Mouse (Mus musculus): ENCODE data around the gene 2200002D01Rik.

Gene 2200002D01Rik

DNA sequence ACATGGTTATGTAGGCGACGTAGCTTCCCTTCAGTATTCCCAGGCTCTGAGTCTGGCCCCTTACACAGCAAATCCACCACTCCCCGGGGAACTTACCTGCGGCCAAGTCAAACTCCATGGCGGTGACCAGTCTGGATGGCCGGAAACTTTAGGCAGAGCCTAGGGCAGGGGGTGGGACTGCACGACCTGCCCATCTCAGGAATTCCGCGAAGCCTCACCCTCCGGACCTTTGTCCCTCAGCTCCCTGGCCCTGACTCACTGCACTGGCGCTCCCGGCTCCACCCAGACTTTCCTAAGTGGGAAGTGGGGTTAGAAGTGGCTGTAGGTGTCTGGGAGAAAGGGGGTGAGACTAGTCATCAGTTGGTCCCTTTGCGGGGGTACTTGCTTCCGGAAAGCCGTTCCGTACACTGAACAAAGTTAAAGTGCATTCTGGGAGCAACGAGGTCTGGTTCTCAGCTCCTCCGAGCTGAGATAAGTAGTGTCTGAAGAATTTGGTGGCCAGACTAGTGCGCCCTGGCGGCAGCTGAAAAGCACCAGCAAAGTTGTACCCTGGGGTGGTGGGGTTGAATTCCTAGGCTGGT, at the start of gene 2200002D01Rik:
Gene 2200002D01Rik (minus strand): TSS at position 206 of the 581 bp plus-strand sequence.
- peak; percentile 53 for DNase-seq (ENCODE audit: low spot score)

DNA sequence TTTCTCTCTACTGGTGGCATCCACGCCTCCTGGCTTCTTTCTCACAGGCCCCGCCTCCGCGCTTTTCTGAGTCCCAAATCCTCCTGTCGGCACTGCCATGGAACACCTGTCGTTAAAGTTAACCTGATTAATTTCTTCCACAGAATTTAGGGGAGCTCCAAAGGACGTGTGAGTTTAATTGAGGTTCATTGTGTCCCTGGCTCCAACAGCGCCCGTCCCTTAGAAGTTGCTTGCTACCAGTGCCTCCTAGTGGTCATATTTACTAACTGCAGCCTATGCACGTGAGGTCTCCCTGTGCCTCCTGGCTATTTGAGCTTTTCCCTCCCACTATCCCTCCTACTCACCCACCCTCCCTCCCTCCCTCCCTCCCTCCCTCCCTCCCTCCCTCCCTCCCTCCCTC, 48.7 kb upstream of the 2200002D01Rik start:
- peak; percentile 83 for DNase-seq (ENCODE audit: low spot score)

DNA sequence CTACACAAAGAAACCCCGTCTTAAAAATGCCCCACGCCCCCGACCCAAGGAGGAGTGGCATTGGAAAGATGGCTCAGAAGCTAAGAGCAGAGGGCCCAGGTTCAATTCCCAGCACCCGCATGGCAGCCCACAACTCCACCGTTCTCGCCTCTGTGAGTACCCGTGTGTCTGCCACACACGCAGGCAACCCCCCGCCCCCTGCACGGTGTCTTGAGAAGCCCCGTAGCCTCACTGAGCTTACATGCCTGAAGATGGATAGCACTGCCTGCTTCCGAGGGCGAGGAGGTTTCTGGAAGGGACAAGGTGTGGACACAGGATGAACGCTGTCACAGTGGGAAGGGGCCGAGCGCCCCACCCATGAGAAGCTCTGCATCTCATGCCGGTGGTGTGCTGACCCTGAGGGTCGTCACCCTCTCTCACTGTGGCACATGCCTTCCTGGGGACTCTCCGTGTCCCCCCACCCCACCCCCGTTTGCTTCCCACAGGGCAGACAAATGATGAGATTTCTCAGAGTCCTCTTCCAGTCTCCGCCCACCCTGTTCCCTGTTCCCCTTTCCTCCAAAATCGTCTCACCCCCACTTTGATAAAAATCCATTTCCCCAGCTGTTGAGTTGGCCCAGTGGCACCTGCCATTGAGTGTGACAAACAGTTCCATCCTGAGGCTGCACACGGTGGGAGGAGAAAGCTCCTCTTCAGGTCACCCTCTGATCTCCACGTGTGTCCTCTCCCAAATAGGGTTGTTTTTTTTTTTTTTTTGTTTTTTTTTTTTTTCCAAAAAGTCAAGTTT, 47.8 kb upstream of the 2200002D01Rik start:
- no peak for DNase-seq (ENCODE audit: low spot score)

DNA sequence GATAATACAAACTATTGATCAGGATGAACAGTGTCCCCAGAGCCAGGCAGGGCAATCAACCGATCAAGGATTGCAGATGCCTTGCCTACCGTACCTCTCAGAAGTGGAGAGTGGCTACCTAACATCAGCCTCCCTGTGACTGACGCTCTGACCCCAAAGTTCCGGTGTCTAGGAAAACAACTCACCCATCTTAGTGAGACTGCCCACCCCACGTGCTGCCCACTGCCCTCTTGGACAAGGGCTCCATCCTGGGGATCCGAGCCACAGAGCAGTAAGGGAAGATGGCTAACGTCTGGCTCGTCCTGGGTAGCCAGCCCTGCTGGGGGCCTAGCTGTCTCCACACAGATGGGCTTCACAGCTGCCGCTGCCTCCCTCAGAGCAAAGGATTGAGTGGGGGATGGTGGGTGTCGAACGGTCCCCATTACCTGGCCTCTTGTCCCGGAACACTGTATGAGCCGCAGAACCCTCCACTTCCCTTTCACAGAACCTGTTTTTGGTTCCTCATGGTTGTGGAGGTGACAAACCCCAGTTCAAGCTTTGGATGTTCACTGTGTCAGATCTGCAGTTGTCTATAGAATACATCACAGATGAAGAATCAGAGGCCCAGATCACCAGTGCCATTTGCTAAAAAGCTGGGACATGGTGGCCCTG, 46.0 kb upstream of the 2200002D01Rik start:
- DNase-seq (ENCODE audit: low spot score): no peak

DNA sequence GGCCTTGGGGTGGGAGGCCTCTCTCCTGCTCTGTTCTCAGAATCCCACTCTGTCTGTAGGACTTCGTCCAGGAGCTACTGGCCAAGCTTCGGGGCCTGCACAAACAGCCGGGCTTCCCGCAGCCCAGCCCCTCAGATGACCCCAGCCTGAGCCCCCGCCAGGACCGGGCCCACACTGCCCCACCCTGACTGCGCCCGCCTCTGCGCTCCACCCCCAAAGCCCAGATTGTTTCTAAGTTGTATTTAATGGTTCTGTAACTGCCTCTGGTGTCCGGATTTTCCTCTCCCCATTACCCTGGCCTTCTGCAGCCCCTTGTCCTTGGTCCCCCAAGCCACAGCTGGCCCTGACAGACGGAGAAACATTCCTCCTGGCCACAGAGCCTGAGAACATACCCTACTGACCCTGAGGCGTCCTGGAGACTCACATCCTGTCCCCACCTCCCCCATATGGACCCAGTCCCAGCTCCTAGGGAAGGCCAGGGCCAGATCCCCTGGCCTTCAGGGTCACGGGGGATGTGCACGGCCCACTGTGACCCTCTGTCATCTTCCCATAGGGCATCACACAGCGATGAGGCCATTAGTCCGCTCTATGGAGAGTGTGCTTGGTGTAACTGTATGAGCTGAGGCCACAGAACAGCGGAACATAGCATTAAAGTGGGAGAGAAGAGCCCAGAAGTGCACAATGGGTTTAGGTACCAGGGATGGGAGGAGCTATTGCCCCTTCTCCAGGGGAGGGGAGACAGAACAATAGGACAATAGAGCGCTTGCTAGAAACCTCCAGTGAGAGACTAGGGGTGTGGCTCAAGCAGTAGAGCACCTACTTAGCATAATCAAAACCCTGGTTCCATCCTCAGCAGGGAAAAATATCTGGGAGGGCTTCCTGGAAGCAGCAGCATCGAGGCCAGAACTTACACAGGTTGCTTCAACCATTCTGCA, 45.1 kb upstream of the 2200002D01Rik start:
- peak; percentile 71 for DNase-seq (ENCODE audit: low spot score)

DNA sequence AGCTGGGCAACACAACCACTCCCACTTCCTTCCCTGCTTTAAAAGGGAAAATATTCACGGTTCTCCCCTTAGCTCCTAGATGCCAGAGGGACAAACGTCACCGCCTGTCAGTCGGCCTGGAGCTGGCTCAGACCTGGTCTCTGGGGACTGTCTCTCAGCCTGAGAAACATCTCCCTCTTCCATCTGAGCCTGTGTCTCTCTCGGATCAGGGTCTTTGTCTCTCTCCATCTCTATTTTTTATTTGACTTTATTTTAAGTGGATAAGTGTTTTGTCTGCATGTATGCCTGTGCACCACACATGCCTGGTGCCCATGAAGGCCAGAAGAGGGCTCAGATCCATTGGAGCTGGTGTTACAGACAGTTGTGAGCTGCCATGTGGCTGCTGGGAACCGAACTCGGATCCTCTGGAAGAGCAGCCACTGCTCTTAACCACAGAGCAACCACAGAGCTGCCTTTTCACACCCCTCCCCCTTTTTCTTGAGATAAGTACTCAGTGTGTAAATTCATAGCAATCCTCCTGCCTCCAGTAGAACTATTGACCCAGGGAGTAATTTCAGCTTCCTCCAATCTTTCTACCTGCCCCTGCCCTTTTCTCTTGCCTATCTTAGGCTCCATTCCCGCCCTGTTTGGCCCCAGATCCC, 44.3 kb upstream of the 2200002D01Rik start:
- DNase-seq (ENCODE audit: low spot score): peak; percentile 44

DNA sequence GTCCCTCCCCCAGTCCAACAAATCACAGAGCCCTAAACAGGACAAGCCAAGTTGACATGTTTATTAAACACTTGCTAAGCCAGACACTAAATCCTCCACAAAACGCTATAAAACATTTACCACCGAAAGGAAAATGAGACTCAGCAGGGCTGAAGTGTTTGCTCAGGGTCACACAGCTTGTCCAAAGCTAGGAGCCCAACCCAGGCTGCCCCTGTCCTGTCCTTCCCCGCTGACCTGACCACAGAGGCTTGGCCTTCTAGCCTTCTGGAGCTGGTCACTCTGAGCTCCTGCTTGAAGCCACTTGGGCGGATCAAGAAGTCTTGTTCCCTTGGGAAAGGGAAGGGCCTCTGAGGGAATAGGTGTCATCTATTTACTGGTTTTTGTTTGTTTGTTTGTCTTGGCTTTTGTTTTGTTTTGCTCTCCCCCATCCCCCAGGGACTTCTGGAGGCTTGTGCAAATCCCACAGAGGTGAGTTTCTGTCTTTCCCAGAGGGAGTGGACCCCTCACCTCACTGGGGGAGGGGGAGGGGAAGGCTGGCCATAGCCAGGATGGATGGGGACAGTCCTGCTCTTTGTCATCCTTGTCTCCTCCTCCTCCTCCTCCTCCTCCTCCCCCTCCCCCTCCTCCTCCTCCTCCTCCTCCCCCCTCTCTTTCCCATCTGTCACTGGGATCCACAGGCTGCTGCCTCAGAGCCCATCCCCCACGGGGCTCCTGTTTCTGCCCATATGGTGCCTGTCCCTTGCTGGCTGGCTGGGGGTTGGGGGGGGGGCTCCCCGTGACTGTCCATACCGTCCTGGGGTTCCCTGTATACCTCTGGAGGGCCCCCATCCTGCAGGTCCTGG, 43.6 kb upstream of the 2200002D01Rik start:
- no peak for DNase-seq (ENCODE audit: low spot score)

DNA sequence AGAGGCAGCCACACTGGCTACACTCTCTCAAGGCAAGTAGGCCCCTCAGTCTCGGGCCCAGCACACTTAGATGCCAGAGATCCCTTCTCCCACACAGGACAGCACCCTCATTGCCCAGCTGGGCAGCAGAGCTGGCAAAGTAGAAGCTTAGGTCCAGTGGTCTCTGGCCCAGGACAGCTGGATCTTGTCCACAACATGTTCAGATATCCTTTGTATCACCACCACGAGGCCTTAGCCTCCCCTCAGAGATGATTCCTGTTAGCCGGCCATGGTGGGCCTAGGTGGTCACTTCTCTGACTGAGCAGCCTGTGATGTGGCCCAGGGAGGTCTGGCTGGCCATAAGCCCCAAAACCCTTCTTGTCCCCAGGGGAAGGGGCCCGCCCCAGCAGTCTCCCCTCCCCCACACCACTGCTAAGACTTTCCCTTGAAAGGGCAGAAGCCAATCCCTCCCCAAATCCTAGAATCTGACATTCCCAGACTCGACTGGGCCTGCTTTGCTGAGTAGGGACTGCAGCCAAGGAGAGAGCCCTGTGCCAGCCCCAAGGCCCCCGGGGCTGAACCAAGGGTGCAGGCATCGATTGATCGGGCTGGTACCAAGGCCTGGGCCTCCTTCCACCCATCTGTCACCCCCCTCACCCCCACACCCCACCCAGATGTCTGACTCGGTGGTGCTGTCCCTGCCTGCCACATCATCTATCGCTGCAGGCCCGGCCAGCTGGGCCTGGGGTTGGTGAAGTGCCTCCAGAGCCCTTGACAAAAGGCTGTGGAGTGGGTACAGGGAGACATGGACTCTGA, 42.6 kb upstream of the 2200002D01Rik start:
- no peak for DNase-seq (ENCODE audit: low spot score)

DNA sequence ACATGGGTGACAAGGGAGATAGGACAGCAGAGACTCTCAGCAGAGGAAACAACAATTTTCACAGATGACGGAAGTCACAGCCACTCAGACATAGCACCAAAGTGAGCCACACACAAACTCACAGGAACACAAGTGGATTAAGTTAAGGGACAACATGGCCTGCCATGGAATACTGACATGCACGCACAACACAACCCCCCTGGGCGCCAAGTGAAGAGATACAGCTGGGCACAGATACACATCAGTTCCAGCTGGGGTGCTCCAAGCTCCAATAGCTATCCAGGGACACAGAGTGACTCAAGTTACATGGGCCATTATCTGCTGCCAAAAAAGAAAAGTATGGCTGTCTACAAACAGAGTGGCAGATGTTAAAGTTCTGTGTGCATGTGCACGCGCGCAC, 41.6 kb upstream of the 2200002D01Rik start:
- peak; percentile 73 for DNase-seq (ENCODE audit: low spot score)

DNA sequence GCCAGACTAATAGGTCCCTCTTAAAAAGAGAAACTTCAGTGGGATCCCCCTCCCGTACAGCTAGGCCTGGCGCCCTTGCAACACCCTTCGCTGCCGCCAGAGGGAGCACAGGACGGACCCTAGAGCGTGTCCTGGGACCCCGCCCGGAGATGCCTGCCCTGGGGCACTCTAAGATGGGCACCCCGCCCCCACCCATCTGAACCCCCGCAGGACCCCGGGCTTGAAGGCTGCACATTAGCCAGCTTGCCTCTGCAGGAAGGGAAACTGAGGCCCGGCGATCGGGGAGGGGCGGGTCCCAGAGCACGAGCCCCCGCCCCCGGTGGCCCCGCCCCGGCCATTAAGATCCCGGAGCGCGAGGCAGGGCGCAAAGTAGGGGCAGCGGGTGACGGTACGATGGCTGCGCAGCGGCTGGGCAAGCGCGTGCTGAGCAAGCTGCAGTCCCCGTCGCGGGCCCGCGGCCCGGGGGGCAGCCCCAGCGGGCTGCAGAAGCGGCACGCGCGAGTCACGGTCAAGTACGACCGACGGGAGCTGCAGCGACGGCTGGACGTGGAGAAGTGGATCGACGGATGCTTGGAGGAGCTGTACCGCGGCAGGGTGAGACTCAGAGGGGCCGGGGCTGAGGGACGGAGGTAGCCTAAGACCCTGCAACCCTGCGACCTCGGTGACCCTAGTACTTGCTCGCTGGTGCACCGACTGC, 40.8 kb upstream of the 2200002D01Rik start, which contains the start of gene Ppp1r14a:
Gene Ppp1r14a (plus strand): TSS at position 367 of the 697 bp plus-strand sequence.
- DNase-seq (ENCODE audit: low spot score): peak; percentile 70

DNA sequence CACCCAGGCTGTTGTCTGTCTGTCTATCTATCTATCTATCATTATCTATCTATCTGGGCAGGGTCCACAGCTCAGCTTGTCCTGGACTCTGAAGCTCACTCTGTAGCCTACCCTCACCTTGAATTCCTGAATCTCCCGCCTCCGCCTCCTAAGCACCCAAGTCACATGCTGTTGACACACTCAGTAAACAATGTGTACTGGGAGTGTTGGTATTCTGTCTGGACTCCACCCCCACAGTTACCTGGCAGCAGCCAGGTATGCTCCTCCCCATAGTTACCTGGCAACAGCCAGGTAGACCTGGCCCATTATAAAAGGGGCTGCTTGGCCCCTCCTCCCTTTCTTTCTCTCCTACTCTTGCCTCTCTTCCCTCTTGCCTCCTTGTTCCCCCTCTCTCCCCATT, 39.8 kb upstream of the 2200002D01Rik start:
- peak; percentile 62 for DNase-seq (ENCODE audit: low spot score)

DNA sequence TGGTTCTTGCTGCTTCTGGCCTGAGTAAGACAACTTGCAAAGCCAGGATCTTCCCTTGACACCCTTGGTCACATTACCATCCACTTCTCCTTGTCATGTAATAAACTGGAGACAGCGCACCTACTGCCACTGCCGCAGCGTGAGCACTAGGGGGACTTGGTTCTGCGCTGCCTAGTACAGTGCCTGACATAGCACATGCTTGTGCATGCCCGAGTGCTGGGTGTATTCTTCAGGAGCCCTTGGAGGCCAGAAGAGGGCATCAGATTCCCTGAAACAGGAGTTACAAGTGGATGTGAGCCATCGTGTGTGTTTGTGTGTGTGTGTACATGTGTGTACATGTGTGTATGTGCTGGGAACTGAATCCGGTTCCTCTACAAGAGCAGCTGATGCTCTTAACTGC, 39.2 kb upstream of the 2200002D01Rik start:
- DNase-seq (ENCODE audit: low spot score): no peak

DNA sequence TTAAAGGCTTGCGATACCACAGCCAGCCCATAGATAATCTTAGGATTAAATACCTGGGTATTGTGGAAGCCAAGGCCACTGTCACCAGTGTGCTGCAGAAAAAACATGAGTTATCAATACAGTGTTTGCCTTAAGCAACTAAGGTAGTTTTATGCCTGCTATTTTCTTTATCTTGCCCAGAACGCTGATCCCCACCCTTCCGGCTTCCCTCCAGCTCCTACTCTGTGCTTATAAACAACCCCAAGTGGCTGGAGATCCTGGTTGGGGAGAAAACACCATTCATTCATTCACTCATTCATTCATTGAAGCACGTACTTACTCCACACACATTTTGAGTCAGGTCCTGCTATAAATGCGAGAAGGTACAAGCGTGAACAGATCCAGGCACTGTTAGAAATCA, 36.3 kb upstream of the 2200002D01Rik start:
- no peak for DNase-seq (ENCODE audit: low spot score)

DNA sequence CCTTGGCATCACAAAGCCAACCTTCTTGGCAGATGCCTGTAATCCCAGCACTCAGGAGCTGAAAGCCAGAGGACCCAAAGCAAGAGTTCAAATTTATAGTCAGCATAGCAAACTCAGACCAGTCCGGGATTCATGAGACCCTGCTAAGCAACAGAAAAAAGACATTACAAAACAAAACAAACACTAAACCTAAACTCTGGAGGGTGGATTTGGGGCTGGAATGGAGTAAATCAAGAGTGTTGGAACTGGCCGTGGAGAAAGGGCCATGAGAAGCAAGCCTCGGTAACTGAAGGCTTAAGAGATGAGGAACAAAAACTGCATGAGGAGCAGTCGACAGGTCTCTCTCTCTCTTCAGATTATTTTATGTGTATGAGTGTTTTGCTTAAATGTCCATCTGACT, 35.6 kb upstream of the 2200002D01Rik start:
- no peak for DNase-seq (ENCODE audit: low spot score)

DNA sequence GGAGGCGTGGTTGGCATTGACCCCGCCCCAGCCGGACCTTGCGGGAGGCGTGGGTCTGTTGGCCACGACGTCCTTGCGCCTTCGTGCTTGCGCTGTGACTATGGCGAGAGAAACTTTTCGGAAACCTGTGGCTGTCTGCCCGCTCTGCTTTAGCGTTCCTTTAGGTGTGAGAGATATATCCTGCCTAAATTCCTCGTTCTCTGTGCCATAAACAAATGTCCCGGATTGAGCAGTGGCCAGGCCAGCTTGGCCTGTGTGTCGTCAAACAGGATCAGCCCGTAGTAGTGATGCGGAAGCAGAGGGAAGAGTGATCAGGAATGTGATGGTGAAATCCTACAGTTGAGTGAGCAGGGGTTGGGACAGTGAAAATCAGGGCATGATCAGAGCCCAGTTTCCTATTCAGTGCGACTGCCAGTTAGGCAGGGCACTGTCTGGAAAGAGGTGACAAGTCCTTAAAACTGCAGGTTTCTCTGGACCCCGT, 33.8 kb upstream of the 2200002D01Rik start:
- DNase-seq (ENCODE audit: low spot score): no peak

DNA sequence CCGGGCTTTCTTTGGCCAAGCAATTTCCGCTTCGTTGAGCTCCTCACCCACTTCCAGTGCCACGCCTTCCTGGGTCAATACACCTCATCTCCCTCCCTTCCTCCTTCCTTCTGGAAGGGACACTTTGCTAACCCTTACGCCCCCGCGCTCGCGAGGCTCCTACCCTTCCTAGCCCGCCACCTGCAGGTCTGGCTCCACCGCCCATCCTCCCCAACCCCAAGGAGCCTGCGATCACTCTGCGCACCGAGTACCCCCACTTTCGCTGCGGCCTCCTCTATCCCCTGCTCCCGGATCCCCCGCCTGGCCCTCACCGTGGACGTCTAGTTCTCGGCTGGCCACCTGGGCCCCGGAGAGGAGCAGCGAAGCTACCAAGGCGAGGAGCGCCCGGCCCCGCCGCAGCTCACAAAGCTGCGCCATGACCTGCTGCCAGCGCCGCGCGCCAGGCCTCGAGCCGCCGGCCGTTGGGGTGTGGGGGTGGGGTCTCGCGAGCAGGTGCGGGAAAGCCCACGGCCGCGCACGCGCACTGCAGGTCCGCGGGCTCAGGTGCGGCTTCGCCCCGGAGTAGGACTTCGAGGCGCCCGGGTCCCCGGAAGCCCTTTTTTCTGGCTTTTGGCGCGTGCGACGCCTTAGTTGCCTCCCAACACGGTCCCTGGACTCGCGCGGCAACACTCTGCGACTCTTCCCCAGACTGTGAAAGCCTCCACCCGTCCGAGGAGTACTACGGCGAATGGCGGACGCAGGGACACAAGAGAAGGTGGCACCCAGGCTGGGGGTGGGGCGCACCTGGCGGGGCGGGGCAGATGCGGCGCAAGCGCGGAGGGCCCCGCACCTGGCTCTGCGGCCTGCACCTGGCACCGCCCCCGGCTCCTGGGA, 33.2 kb upstream of the 2200002D01Rik start, which contains the start of gene Spint2:
Gene Spint2 (minus strand): TSS at position 712 of the 873 bp plus-strand sequence.
- DNase-seq (ENCODE audit: low spot score): peak; percentile 91

DNA sequence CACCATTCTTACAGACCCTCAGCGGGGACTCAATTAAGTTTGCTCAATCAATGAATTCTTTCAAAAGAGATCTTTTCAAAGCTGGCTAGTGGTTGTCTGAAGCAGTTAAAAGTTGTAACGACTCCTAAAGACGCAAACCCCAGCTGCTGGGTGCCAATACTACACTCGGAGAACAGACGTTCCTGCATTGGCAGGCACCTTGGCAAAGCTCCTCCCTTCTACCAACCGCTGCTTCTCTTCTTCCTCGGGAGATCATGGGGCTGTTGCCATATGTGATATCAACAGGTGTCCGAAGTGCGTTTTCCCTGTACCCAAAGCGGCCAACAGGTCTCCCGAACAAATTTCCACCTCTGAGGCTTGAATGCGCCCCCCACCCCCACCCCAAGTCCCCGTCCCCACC, 32.5 kb upstream of the 2200002D01Rik start:
- no peak for DNase-seq (ENCODE audit: low spot score)

DNA sequence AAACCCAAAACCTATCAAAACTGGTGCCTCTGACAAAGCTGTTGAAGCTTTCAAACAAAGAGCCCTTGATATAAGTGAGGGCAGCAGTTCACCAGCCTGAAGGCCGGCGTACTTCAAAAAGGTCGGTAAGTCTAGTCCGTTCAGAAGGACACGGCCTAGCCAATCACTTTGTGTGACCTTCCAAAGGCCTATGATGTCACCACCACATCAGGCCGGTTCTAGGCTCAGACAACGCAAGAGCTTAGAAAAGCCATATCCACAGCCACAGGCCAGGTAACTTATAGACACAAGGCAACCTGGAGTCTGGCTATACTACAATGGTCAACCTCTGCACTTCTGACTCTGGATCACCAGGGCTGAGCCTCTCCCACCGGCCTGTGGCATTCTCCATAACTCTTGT, 31.7 kb upstream of the 2200002D01Rik start:
- DNase-seq (ENCODE audit: low spot score): no peak

All from lung, postnatal 25 days (tissue).